Mouse (Mus musculus) inflammation-experienced regulatory T-cells, adult 6 months (primary cell): ENCODE data around the gene Cyp20a1. TPM values are rescaled to one million over a fixed set of nuclear protein-coding genes. Genes with fewer than 3 reads are reported as not detected.

Experiments
- polyA plus RNA-seq, 3 experiments: library from polyadenylated mRNA; unstranded; fragments of 100-300 nt; shearing (Covaris generic); gene quantifications; one replicate each; pipeline ENCODE4 v1.2.1; 2017

Gene Cyp20a1
- polyA plus RNA-seq, 3 experiments from 2014 or later: 12.8 to 26.7 (median 18.3) TPM

Other genes with a start within 250 kb of the Cyp20a1 start
- 10 to 100 TPM in 1 of 3 experiments, 1 to 10 TPM in 2; 5.3 to 11.9 (median 6.7) TPM for gene Carf, start 245.1 kb upstream of the Cyp20a1 start, polyA plus RNA-seq
- 10 to 100 TPM; 36.9 to 48.5 (median 46.8) TPM for gene Wdr12, start 244.7 kb upstream of the Cyp20a1 start, polyA plus RNA-seq
- 1 to 10 TPM; 4.7 to 8.7 (median 8.5) TPM for gene Nbeal1, start 162.7 kb upstream of the Cyp20a1 start, polyA plus RNA-seq
- gene Abi2, start 66.3 kb downstream of the Cyp20a1 start, polyA plus RNA-seq: 10 to 100 TPM; 14.4 to 19.9 (median 18.3) TPM
- gene Raph1, start 223.8 kb downstream of the Cyp20a1 start, polyA plus RNA-seq: 1 to 10 TPM; 5.2 to 6.7 (median 6.2) TPM